Mouse (Mus musculus): Measurements from ENCODE around the gene Tfeb. TPM values are rescaled to one million over a fixed set of nuclear protein-coding genes. Genes with fewer than 3 reads are reported as not detected.
A peak's percentile ranks its signal among the peaks of the same experiment; 100 is the strongest.

Tfeb gene
- polyA plus RNA-seq, 1 experiment = 7.6 TPM

DNA sequence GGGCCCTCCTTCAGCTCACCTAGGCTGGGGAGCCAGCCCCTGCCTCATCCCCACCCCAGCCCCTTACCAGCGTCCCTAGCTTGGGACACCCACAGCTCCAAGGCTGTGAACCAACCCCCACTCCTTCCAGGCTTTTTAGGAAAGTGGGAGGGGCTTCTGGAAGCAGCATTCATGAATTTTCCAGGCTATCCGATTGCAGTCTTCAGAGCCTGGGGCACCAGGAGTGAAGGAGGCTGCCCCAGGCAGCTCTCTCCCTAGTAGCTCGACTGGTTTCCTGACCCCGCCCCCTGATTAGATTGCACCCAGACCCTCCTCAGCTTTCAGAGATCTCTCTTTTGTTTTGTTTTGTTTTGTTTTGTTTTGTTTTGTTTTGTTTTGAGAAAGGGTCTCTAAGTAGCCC is 51.5 kb downstream of the Tfeb start:
- Histone ChIP-seq H3K79me2 (ENCODE audit: control insufficient read depth, insufficient read depth) (no peaks in the 10 kb centered on the region), H3K79me3 (ENCODE audit: low read depth) (no peaks in the 10 kb centered on the region), H3ac (ENCODE audit: control insufficient read depth, insufficient read length, low read depth) (no peak overlapping the region), H3K36me3 (ENCODE audit: control insufficient read depth, insufficient read depth) (no peaks in the 10 kb centered on the region), H3K27me3 (ENCODE audit: control insufficient read depth, insufficient read depth, insufficient read length) (no peaks in the 10 kb centered on the region), H3K4me3 (ENCODE audit: insufficient read depth, poor library complexity, severe bottlenecking) (no peak overlapping the region)
- TF ChIP-seq MYOD1 (IDR thresholded peaks at IDR 0.05; ENCODE audit: control insufficient read depth, insufficient read length, low read depth) = no peak
- no peak for TF ChIP-seq MYOG (IDR thresholded peaks at IDR 0.05; ENCODE audit: control insufficient read depth, extremely low read depth, insufficient read length)
- TF ChIP-seq CTCF (IDR thresholded peaks at IDR 0.05; ENCODE audit: control insufficient read depth, insufficient read depth, insufficient read length) = no peak
- TF ChIP-seq USF1 (IDR thresholded peaks at IDR 0.05; ENCODE audit: low read depth) = no peak
- no peak for TF ChIP-seq FOSL1 (IDR thresholded peaks at IDR 0.05; ENCODE audit: insufficient read depth, low read length, poor library complexity, severe bottlenecking)
- TF ChIP-seq CEBPB (IDR thresholded peaks at IDR 0.05; ENCODE audit: low read depth) = no peak
- TF ChIP-seq MAX (IDR thresholded peaks at IDR 0.05) = no peak

- Histone ChIP-seq H3K79me3 (ENCODE audit: low read depth) (no peaks in the 10 kb centered on the region), H3K27me3 (ENCODE audit: control insufficient read depth, insufficient read depth, insufficient read length) (no peaks in the 10 kb centered on the region), H3K79me2 (ENCODE audit: control insufficient read depth, insufficient read depth) (no peaks in the 10 kb centered on the region), H3K4me3 (ENCODE audit: insufficient read depth, poor library complexity, severe bottlenecking) (no peak overlapping the region), H3K36me3 (ENCODE audit: control insufficient read depth, insufficient read depth) (no peaks in the 10 kb centered on the region), H3ac (ENCODE audit: control insufficient read depth, insufficient read length, low read depth) (no peak overlapping the region)
- TF ChIP-seq CTCF (IDR thresholded peaks at IDR 0.05; ENCODE audit: control insufficient read depth, insufficient read depth, insufficient read length) (no peak), MYOG (IDR thresholded peaks at IDR 0.05; ENCODE audit: control insufficient read depth, extremely low read depth, insufficient read length) (no peak), MAX (IDR thresholded peaks at IDR 0.05) (no peak), FOSL1 (IDR thresholded peaks at IDR 0.05; ENCODE audit: insufficient read depth, low read length, poor library complexity, severe bottlenecking) (no peak)
These were observed 52.2 kb downstream of the Tfeb start for GRCm38 (mm10) chr17:47788996-47789395.

GRCm38 (mm10) chr17:47792098-47792863 is 55.5 kb downstream of the Tfeb start:
- no peak overlapping the region for H3K4me3 ChIP-seq (ENCODE audit: insufficient read depth, poor library complexity, severe bottlenecking)
- H3K79me2 ChIP-seq (ENCODE audit: control insufficient read depth, insufficient read depth) = no peaks in the 10 kb centered on the region
- TF ChIP-seq CEBPB (IDR thresholded peaks at IDR 0.05; ENCODE audit: low read depth) (no peak), MAX (IDR thresholded peaks at IDR 0.05) (peak; percentile 48), CTCF (IDR thresholded peaks at IDR 0.05; ENCODE audit: control insufficient read depth, insufficient read depth, insufficient read length) (peak; percentile 94)
- H3K27me3 ChIP-seq (ENCODE audit: control insufficient read depth, insufficient read depth, insufficient read length) = no peaks in the 10 kb centered on the region
- H3ac ChIP-seq (ENCODE audit: control insufficient read depth, insufficient read length, low read depth) = no peak overlapping the region
- no peaks in the 10 kb centered on the region for H3K79me3 ChIP-seq (ENCODE audit: low read depth)
- no peaks in the 10 kb centered on the region for H3K36me3 ChIP-seq (ENCODE audit: control insufficient read depth, insufficient read depth)

- H3K4me3 ChIP-seq (ENCODE audit: insufficient read depth, poor library complexity, severe bottlenecking) = no peak overlapping the region
- H3K79me2 ChIP-seq (ENCODE audit: control insufficient read depth, insufficient read depth) = no peaks in the 10 kb centered on the region
- H3K79me3 ChIP-seq (ENCODE audit: low read depth) = no peaks in the 10 kb centered on the region
- H3K27me3 ChIP-seq (ENCODE audit: control insufficient read depth, insufficient read depth, insufficient read length) = no peaks in the 10 kb centered on the region
- no peaks in the 10 kb centered on the region for H3K36me3 ChIP-seq (ENCODE audit: control insufficient read depth, insufficient read depth)
- no peak overlapping the region for H3ac ChIP-seq (ENCODE audit: control insufficient read depth, insufficient read length, low read depth)
- no peak for TF ChIP-seq FOSL1 (IDR thresholded peaks at IDR 0.05; ENCODE audit: insufficient read depth, low read length, poor library complexity, severe bottlenecking)
- peak; percentile 94 for TF ChIP-seq CTCF (IDR thresholded peaks at IDR 0.05; ENCODE audit: control insufficient read depth, insufficient read depth, insufficient read length)
These were observed 56.5 kb downstream of the Tfeb start for GRCm38 (mm10) chr17:47793377-47793776.

GRCm38 (mm10) chr17:47795446-47795845 is 58.6 kb downstream of the Tfeb start:
- Histone ChIP-seq H3K27me3 (ENCODE audit: control insufficient read depth, insufficient read depth, insufficient read length) (no peaks in the 10 kb centered on the region), H3ac (ENCODE audit: control insufficient read depth, insufficient read length, low read depth) (no peak overlapping the region), H3K79me2 (ENCODE audit: control insufficient read depth, insufficient read depth) (no peaks in the 10 kb centered on the region), H3K36me3 (ENCODE audit: control insufficient read depth, insufficient read depth) (no peaks in the 10 kb centered on the region), H3K4me3 (ENCODE audit: insufficient read depth, poor library complexity, severe bottlenecking) (no peak overlapping the region), H3K79me3 (ENCODE audit: low read depth) (no peaks in the 10 kb centered on the region)
- no peak for TF ChIP-seq USF1 (IDR thresholded peaks at IDR 0.05; ENCODE audit: low read depth)
- TF ChIP-seq FOSL1 (IDR thresholded peaks at IDR 0.05; ENCODE audit: insufficient read depth, low read length, poor library complexity, severe bottlenecking) = no peak
- TF ChIP-seq MYOD1 (IDR thresholded peaks at IDR 0.05; ENCODE audit: control insufficient read depth, insufficient read length, low read depth) = no peak
- TF ChIP-seq CTCF (IDR thresholded peaks at IDR 0.05; ENCODE audit: control insufficient read depth, insufficient read depth, insufficient read length) = peak; percentile 72
- no peak for TF ChIP-seq MAX (IDR thresholded peaks at IDR 0.05)
- TF ChIP-seq MYOG (IDR thresholded peaks at IDR 0.05; ENCODE audit: control insufficient read depth, extremely low read depth, insufficient read length) = no peak

GRCm38 (mm10) chr17:47796156-47796816 is 59.5 kb downstream of the Tfeb start:
- H3K36me3 ChIP-seq (ENCODE audit: control insufficient read depth, insufficient read depth) = no peaks in the 10 kb centered on the region
- H3ac ChIP-seq (ENCODE audit: control insufficient read depth, insufficient read length, low read depth) = no peak overlapping the region
- H3K4me3 ChIP-seq (ENCODE audit: insufficient read depth, poor library complexity, severe bottlenecking) = no peak overlapping the region
- TF ChIP-seq CEBPB (IDR thresholded peaks at IDR 0.05; ENCODE audit: low read depth) (no peak), MYOG (IDR thresholded peaks at IDR 0.05; ENCODE audit: control insufficient read depth, extremely low read depth, insufficient read length) (no peak), USF1 (IDR thresholded peaks at IDR 0.05; ENCODE audit: low read depth) (no peak), MYOD1 (IDR thresholded peaks at IDR 0.05; ENCODE audit: control insufficient read depth, insufficient read length, low read depth) (no peak), CTCF (IDR thresholded peaks at IDR 0.05; ENCODE audit: control insufficient read depth, insufficient read depth, insufficient read length) (no peak), MAX (IDR thresholded peaks at IDR 0.05) (no peak), FOSL1 (IDR thresholded peaks at IDR 0.05; ENCODE audit: insufficient read depth, low read length, poor library complexity, severe bottlenecking) (no peak)
- H3K27me3 ChIP-seq (ENCODE audit: control insufficient read depth, insufficient read depth, insufficient read length) = no peaks in the 10 kb centered on the region
- H3K79me2 ChIP-seq (ENCODE audit: control insufficient read depth, insufficient read depth) = no peaks in the 10 kb centered on the region
- H3K79me3 ChIP-seq (ENCODE audit: low read depth) = no peaks in the 10 kb centered on the region
